Mouse (Mus musculus) kidney, postnatal 10 days (tissue): ENCODE results near the gene Asah2.
"Not testable (repeated sequence)": the region's sequence is repeated elsewhere in the genome, so short reads cannot be mapped to it uniquely, and the experiment has no call there.

Experiments used
- DNase-seq: peaks from one replicate; pipeline ENCODE4 v3.0.0; 2021; ENCODE audit warnings: mixed read lengths

The Asah2 gene

DNA sequence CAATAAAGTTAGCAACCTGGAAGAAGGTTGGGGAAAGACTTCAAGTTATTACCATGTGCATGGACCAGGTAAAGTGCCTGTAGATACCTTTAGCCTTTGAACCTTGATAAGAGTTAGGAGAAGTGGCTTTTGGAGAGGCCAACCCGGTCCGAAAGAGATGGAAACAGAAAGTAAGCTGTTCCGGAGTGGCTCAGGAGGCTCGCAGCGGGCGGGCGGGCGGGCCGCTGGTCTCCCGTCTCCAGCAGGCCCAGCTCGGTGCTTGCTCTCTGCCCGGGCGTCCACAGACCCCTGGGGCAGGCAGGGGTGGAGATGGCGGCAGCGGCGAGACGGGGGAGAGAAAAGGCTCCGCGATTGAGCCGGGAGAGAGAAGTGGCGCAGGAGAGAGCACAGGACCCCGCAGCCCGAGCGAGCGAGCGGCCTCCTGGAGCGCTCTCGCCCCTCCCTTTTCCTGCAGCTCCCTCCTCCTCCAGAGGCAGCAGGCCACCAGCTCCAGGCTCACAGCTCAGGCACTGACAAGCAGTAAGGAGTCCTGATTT lies at the start of gene Asah2:
Gene Asah2 (minus strand): TSS at position 441 of the 536 bp plus-strand sequence.
- DNase-seq, result peak; percentile 88

DNA sequence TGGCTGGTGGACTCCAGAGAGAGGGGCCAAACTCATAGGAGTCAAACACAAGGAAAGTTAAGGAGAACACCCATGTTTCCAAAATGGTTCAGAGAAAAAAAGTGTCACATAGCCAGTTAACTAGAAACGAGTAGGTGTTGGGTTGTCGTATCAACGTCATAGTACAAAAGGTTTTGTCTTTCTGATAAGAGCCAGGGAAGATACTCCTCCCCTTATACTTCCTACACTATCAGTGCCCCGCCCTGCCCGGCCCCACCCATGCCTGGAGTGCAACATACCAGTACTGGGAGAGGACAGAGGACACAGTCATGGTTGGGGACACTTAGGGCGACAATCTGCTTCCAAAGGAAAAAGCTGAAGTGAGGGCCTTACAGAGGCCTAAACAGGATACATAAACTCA lies 49.0 kb upstream of the Asah2 start:
- no peak for DNase-seq

DNA sequence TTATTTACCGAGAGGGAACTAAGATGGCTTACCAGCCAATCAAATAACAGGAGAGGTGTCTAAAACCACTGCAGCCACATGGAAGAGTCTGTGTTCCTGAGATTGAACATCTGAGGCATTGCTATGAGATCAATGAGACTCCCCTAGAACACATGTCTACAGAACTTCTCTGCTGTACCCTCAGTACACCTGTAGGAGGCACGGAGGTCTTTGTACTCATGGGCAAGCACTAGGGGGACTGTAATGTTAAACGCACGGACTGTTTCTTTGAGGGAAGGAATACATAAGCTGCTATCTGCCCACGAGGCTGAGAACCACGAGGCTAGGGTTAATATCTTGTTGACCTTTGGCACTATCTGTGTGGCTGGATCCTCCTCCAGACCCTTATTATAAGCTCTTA lies 44.5 kb upstream of the Asah2 start:
- no peak for DNase-seq

DNA sequence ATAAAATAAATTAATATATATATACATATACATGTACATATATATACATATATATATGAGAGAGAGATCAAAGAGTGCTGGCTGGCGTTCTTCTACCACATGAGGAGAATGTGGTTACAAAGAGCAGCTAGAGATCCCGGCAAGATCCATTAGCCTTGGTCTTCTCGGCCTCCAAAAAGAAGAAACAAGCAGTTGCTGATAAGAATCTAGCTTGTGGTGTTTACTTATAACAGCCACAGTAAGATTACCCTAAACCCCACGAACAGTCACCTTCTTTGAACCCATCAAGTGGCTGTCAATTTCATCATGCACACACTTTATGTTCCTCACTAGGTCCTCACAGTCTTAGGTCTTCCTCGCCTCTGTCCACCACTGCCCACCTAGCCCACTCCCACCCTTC lies 40.7 kb upstream of the Asah2 start:
- DNase-seq, result no peak

DNA sequence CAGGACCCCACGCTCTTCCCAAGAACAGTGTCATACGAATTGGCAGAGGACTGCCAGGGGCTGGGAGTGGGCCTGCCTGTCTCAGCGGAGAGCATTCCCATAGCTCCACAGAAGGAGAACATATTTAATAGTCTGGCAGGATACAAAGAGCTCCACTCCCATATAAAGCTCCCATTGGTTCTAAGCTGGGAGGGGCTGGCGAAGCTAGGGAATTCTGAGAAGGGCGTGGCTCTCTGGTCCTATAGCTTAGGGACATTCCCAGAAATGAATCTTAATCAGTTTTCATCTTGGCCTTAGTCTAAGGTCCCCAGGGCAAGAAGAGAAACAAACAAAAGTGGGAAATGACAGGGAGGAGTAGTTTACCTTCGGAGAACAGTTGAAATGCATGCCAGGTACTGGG lies 34.4 kb upstream of the Asah2 start:
- DNase-seq, result no peak

DNA sequence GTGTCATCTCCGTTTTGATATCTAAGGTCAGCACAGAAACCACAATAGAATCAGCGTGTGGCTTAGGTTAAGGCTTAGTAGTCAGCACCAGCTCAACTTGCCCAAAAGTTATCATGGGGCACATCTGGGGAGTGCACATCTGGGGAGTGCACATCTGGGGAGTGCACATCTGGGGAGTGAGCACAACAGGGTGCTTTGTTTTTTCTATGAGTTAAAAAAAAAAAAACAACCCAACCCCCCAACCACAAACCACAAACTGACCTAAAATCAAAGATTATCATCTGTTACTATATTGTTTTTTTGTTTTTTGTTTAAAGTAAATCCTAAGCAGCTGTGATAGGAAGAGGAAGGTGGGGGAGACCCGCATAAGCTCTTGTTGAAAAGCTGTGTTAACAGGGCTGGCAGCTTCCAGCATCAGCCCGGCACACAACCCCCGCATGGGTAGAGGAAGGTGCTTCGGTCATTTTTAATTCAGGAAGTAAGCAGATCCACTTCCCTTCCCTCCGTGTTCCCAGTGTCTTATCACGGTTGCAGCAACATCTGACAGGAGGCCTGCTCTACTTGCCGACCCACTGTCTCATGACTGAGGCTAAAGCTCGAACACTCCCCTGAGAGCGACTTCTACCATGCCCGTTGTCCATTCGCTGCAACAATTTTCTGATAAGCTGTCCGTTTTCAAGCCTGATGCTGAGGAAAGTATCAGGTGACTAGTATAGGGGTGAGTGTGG lies 30.5 kb upstream of the Asah2 start:
- no peak for DNase-seq

DNA sequence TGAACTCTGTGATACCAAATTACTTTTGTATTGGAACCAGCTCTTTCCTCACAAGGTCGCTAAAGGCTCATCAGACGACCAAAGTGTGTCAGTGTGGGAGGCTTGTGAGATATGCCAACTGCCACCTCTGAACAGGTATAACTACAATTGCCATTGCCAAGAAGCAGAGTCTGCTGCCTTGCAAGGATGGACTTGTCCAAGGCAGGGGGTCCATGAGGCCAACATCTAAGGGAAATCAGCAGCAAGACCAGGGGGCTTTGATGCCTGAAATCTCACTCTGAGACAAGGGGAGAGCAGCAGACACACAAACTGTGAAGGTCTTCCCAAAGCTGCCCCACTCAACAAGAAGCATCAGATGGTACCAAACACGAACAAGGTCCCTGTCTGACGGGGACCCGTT lies 29.9 kb upstream of the Asah2 start:
- no peak for DNase-seq

DNA sequence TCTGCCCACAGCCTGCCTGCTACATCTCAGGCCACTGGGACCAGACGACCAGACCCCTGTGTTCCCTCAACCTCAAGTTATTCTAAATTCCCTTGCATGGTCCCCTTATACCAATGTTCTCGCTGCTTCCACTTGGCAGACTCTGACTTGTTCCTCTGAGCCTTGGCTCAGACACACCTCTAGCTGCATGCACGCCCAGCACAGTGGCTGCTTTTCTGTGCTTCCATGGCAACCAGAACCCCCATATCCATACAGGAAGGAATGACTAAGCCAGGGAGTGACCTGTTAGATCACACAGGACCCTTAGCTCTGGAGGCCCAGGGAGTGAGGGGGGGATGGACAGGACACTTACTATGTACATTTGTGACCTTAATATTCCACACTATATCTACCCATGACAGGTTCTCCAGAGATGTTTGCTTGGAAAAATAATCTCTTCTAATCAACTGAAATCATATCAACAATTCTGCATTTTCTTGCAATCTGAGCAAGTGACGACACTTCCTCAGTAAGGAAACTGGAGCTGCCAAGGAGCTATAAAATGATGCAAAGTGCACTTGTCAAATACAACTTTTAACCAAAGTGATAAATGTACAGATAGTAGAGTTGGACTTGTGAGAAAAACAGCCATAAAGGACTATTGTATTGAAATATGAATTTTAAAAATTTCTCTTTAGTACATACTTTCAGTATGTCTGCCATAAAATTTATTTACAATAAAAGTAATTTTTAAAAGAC lies 29.0 kb upstream of the Asah2 start:
- peak; percentile 46 for DNase-seq

DNA sequence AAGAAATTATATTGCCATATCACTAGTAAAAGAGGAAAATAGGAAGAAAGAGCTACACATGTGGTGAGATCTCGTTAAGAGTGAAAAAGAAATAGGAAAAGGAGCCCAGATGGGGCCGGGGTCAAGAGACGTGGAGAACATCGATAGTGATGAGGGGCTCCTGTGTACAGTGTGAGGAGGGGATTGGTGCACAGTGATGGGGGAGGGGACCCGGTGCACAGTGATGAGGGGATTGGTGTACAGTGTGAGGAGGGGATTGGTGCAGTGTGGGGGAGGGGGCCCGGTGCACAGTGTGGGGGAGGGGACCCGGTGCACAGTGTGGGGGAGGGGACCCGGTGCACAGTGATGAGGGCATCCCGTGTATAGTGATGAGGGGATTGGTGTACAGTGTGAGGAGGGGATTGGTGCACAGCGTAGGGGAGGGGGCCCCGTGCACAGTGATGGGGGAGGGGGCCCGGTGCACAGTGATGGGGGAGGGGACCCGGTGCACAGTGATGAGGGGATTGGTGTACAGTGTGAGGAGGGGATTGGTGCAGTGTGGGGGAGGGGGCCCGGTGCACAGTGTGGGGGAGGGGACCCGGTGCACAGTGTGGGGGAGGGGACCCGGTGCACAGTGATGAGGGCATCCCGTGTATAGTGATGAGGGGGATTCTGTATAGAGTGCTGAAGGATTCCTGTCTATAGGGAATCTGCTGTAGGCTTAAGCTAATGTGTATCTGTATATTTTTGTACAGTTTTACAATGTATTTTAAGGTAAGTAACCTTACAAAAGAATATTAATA lies 23.9 kb upstream of the Asah2 start:
- DNase-seq, result not testable (repeated sequence)

DNA sequence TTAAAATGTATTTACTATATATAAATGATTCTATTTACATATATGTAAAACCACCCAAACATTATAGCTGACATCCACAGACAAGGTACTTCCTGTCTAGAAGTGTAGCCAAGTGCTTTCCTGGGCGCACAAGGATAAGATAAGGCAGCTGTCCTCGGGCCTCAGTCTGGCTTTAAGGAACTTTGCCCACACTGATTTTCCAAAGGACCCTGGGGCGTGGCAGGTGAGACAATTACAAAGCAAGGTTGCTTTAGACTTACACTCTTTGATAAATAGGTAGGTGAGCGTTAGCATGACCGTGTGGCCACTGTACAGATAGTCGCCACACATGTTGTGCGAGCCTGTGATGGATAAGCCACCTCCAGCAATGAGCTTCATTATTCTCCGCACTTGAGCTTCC lies 21.3 kb upstream of the Asah2 start:
- DNase-seq, result no peak

DNA sequence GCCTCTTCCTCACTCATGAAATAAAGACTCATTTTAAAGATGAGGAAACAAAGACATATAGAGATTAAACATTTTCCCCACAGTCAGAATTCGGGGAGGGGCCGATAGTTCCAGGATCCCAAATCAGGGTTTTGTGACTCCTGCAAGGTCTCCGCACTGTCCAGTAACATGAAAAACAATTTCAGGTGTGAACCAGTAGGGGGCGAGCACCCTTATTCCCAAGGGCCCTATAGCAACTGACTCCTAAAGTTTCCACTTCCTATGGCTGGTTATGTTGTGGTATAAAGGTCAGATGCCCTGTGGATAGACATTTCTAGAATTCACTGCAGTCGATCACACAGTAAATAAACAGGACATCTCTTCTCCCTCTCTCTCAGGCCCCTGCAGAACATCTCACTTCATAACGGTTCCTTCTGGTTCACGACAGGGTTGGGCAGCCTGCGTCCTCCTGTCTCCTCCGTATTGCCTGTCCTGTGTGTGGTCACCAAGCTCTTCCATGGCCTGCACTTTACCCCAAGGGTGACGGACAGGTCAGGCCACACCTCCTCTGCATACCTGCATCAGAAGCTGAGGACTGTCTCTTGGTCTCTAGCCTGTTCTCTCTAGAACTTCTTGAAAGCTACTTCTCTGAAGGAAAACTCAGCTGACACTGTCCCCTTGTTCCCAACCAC lies 19.3 kb upstream of the Asah2 start:
- peak; percentile 28 for DNase-seq

DNA sequence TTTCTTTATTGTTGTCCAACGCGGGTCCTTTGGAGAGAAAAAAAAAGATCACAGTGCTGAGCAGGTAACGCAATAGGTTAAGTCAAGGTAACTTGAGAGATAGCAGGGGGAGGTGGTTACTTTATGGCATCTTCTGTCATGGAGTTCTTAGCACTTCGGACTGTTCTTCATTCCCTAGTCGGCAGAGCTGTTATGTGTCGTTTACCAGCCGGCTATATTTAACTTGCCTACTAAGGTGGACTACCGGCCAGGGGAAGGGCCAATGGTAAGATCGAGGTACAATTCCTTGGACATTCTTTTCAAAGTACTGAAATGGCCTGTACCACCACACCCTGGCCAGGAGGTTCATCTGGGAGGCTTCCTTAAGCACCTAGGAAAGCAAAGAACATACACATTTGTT lies 16.1 kb upstream of the Asah2 start:
- no peak for DNase-seq

DNA sequence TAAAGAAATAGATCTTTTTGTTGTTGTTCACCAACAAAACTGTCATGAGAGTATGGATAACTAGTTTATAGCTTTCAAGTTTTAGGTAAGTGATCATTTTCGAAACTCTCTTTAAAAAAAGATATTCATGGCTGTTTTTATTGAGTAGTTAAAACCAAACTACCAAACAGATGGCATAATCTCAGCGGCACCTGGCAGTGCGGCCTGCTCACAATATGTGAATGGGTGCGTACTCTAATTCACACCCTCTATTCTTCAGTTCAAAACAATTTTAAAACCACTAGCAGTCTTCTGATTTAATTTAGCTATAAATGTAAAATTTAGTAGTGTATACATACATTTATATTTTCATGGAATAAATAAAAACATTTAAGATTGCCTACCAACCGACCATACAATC lies 15.2 kb upstream of the Asah2 start:
- DNase-seq, result no peak

DNA sequence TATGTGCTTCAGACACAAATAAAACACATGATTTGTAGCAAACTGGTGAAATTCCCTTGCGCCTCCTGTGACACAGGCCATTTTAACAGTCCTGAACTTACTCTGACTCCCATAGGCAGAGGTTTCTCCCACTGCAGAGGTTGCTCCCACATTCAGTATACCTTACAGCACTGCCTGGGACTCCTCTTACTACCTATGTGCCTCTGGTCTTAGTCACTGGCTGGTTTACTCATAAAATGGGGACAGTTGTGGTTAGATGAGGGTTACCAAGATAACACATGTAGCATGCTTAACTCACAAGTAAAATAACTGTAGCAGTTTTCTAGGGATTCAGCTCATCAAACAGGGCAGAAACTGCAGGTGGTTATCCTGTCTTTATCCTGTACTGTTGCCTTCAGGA lies 12.8 kb upstream of the Asah2 start:
- no peak for DNase-seq

DNA sequence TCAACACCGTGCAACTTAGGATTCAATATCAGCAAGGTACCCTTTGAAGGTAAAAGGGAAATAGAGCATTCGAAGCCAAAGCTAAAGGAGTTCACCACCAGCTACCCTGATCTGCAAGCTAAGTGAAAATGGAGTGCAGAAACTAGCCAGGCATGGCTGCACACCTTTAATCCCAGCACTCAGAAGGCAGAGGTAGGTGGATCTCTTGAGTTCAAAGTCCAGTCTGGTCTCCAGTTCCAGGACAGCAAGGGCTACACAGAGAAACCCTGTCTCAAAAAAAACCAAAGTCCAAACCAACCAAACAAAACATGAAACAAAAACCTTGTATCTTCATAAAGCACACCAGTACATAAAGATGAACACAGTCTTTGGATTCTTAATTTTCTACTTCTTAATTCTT lies 11.7 kb upstream of the Asah2 start:
- peak; percentile 19 for DNase-seq

DNA sequence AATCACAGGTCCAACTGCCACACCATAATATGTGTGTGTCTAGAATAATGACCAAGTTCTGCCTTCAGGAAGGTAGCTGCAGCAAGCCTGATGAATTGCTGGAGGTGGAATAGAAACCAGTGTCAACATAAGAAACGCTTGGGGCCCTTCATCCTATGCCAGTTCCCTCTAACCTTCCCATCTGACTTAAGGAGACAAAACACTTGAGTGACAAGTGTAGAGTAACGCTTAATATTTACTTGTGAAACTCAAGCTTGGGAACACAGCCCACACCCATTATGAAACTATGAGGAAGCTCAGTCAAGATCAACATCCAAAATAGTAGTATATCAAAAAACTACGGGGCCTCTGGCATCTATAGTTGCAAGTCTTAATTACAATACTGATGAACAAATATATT lies 10.5 kb upstream of the Asah2 start:
- DNase-seq, result no peak

DNA sequence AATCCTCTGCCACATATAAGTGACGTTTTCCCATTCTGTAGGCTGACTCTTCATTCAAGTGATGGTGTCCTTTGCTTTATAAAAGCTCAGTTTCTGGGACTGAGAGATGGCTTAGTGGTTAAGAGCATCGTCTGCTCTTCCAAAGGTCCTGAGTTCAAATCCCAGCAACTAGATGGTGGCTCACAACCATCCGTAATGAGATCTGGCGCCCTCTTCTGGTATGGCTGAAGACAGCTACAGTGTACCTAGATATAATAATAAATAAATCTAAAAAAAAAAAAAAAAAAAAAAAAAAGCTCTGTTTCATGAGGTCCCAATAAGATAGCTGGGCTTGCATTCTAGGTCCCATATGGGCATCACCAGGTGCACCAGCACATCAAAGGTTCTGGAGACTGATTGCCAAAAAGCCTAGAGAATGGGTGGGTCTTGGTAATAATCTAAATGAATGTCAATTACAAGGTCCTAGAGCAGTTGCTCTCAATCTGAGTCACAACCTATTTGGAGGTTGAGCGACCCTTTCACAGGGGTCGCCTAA lies 9.5 kb upstream of the Asah2 start:
- no peak for DNase-seq

DNA sequence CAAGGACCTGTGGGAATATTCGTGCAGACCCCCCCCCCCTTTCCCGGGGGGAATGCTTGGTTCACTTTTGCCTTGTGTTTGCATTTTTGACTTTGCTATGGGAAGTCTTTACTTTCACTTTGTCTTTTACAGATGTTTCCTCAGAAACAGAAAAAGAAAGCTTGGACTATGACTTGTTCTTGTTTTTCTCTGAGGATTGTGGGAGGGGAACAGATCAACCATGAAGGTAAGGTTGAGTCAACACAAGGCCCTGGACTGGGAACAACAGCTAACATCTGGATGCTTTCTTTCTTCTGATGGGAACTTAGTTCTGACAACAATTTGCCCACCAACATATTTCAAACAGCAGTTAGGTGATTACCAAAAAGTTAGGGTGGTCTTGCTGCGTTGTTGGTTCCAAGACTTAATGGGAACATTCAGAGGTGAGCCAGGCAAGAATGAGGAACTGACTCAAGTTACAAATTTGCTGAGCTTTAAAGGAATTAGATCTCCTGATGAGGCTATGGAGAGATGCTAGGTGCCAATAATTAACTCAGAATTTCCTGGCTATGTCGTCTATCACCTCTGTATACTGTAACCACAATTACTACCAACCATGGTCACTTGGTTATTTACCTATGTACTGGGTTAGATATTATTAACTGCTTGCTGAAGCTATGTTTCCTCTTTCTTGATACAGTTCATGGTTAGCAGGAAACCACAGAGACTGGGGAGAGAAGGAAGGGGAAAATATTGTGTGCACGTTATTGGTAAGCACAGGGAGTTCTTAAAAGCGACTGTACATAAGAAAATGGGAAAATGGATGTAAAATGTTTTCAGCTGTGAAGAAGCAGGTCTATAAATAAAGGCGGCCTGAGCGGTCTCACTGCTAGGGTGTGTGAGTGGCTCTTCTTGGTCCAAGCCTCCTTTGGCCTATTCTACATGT lies 4.1 kb upstream of the Asah2 start:
- no peak for DNase-seq

DNA sequence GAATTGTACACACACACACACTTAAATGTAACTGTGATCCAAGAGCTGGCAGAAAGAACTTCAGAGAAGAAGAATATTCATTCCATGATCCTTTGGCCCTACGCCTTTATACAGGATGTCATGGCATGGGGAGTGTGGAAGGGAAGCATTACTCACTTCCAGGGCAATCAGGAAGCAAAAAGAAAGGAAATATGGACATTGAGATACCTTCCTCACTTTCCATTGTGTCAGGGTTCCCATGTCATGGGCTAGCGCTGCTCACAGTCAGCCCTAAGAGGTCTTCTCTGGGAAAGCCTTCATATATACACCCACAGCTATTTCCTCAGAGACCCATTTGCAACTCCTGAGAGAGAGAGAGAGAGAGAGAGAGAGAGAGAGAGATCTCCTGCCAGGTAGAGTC lies 1.3 kb downstream of the Asah2 start:
- DNase-seq, result no peak

DNA sequence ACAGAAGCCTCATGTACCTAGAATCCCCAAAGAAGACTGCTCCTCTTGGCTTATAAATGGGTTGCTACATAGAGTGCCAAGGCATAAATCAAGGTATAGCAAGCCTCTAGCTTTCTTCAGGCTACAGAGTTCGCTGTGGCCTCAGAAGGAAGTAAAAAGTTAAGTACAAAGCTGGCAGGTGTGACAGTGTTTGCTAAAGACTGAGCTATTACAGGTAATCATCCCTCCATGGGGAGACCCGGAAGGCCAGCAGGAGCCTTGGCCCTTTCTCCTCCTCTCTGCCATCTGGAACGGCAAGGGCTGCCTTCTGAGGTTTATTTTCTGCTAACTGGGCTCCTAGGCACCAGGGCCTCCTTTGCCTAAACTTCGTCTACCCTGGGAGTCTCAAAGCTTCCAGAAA lies 3.8 kb downstream of the Asah2 start:
- no peak for DNase-seq

DNA sequence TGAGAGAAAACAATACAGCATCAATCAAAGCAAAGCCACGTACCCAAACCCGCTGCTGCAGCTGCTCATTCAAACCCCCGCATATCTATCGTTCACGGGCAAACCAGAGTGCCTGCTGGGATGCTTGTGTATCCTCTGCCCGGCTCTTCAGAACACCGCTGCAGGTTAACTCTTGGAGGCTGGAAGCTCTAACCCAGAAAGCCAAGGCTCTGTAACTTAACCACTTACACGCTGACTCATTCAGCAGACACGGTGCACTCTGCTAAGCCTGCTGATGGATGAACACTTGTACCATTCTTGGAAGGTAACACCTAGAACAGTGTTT lies 5.1 kb downstream of the Asah2 start:
- no peak for DNase-seq
